Mouse (Mus musculus): ENCODE results near the gene Gm21897.
"Not testable (repeated sequence)": the region's sequence is repeated elsewhere in the genome, so short reads cannot be mapped to it uniquely, and the experiment has no call there.

DNA sequence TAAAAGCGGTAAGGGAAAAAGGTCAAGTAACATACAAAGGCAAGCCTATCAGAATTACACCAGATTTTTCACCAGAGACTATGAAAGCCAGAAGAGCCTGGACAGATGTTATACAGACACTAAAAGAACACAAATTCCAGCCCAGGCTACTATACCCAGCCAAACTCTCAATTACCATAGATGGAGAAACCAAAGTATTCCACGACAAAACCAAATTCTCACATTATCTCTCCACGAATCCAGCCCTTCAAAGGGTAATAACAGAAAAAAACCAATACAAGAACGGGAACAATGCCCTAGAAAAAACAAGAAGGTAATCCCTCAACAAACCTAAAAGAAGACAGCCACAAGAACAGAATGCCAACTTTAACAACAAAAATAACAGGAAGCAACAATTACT lies at the start of gene Gm21897:
- TF ChIP-seq EP300 (IDR thresholded peaks at IDR 0.05; ENCODE audit: low read length); MAFK (IDR thresholded peaks at IDR 0.05; ENCODE audit: insufficient replicate concordance, low read length); HCFC1 (IDR thresholded peaks at IDR 0.05; ENCODE audit: low read depth, low read length); JUN (IDR thresholded peaks at IDR 0.05; ENCODE audit: insufficient read depth, low read depth, low read length); MAX (IDR thresholded peaks at IDR 0.05; ENCODE audit: low read length); MEF2A (IDR thresholded peaks at IDR 0.05; ENCODE audit: borderline replicate concordance, low read depth, low read length): not testable (repeated sequence)

Data from CH12.LX (cell line).